Mouse (Mus musculus) heart, postnatal 0 days (tissue): ENCODE data around the gene Selenok. TPM values are rescaled to one million over a fixed set of nuclear protein-coding genes. Genes with fewer than 3 reads are reported as not detected.

ENCODE experiments used
- ATAC-seq: fragments of 200-750 bp; cut with Nextera tagmentation; 2 replicates; pipeline ENCODE4 v1.8.0; 2017; ENCODE audit warnings: low read depth, moderate number of reproducible peaks, moderate library complexity; ENCODE audit not compliant: insufficient read depth
- DNase-seq: peaks from one replicate; pipeline ENCODE4 v3.0.0-alpha.2; 2016; ENCODE audit warnings: low spot score
- H3K27ac ChIP-seq: fragments of 300-500 bp; sonication (generic); 2 replicates; pipeline ENCODE4 v1.5.1; 2014; ENCODE audit warnings: low read depth, mild to moderate bottlenecking
- H3K27me3 ChIP-seq: fragments of 300-500 bp; sonication (generic); 2 replicates; pipeline ENCODE4 v1.6.1; 2014; ENCODE audit warnings: low read length, mixed read lengths; ENCODE audit not compliant: control insufficient read depth, insufficient read depth
- H3K36me3 ChIP-seq: fragments of 300-500 bp; sonication (generic); replicated peaks from 2 replicates; pipeline ENCODE4 v1.6.1; 2014; ENCODE audit warnings: low read length, mixed read lengths; ENCODE audit not compliant: control insufficient read depth, insufficient read depth
- H3K4me1 ChIP-seq: fragments of 300-500 bp; sonication (generic); 2 replicates; pipeline ENCODE4 v1.6.1; 2014; ENCODE audit warnings: antibody characterized with exemption; ENCODE audit not compliant: control insufficient read depth, insufficient read depth
- H3K4me2 ChIP-seq: fragments of 300-500 bp; sonication (generic); 2 replicates; pipeline ENCODE4 v1.6.1; 2014; ENCODE audit warnings: low read depth, mild to moderate bottlenecking, low read length, moderate library complexity
- H3K4me3 ChIP-seq: fragments of 300-500 bp; sonication (generic); 2 replicates; pipeline ENCODE4 v1.5.1; 2014; ENCODE audit warnings: low read depth, low read length
- H3K9ac ChIP-seq: fragments of 300-500 bp; sonication (generic); replicated peaks from 2 replicates; pipeline ENCODE4 v1.6.1; 2014; ENCODE audit warnings: low read depth, low read length, mixed read lengths
- H3K9me3 ChIP-seq: fragments of 300-500 bp; sonication (generic); replicated peaks from 2 replicates; pipeline ENCODE4 v1.6.1; 2016; ENCODE audit warnings: low read length; ENCODE audit not compliant: control insufficient read depth
- CTCF ChIP-seq: IDR thresholded peaks from 2 replicates; pipeline ENCODE4 v1.5.1; 2016; ENCODE audit warnings: antibody characterized with exemption, control low read depth, low read depth
- EP300 ChIP-seq: IDR thresholded peaks from 2 replicates; pipeline ENCODE4 v1.6.1; 2016; ENCODE audit warnings: antibody characterized with exemption, low read depth
- WGBS: fragments of 180-500 bp; shearing (Covaris S2); extraction: QIAGEN DNeasy Blood & Tissue Kit; methylation state at CpG from one replicate; pipeline ENCODE4 v1.1.7; 2014; 5-methylcytosine and 5-hydroxymethylcytosine counted together
- polyA plus RNA-seq: library from polyadenylated mRNA; unstranded; fragments of >200 nt; fragmentation: Nextera tagmentation; extraction: Ambion mirVana; gene quantifications from 2 replicates; pipeline ENCODE4 v1.2.1, GENCODE M21; 2015
- total RNA-seq: library from RNA; depleted of rRNA; stranded (reverse); fragments of >200 nt; gene quantifications from 2 replicates; pipeline ENCODE4 v1.2.3, GENCODE M21; 2014; ENCODE audit warnings: low replicate concordance

Gene Selenok
- total and polyA plus RNA-seq, 2 experiments from 2014 or later: 49.7 to 252 TPM

DNA sequence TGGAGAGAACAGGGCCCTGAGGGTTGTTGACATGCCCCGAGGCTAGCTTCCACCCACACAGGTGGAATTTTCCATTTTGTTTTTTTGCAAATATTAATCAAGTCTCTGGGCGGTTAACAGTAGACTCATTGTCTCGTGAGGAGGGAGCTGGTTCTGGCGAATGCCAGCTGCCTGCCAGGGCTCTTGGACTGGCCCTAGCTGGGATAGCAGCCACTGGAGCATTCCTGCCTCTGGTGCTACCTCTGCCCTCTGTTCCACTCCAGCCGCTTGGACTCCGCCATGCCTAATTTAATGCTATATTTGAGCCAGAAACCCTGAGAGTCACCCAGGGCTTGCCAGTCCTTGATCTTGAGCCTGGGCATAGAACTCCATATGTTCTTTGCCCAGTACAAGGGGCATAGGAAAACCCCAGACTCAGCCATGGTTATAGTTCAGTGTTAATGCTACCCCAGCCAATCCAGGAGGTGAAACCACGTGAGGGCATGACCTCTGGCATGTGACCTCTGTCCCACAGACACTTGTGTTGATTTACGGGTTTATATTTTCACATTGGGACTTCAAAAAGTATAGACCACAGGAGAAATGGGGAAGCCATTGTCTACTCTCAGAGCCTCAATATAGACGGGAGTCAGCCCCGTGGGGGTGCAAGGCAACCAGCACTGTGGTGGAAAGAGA, 43.9 kb downstream of the Selenok start:
- H3K36me3 ChIP-seq: no peaks in the 10 kb centered on the region
- no peaks in the 10 kb centered on the region for H3K9me3 ChIP-seq
- TF ChIP-seq EP300 (no peak), CTCF (no peak)
- H3K4me3 ChIP-seq: no peak overlapping the region
- 77% methylated on average over 10 of the region's 10 CpGs for WGBS
- no peak overlapping the region for H3K27ac ChIP-seq
- H3K4me2 ChIP-seq: no peak overlapping the region
- H3K27me3 ChIP-seq: peaks cover 23% of the 10 kb centered on the region
- H3K9ac ChIP-seq: no peak overlapping the region
- ATAC-seq: no peak
- DNase-seq: no peak
- H3K4me1 ChIP-seq: no peaks in the 10 kb centered on the region

DNA sequence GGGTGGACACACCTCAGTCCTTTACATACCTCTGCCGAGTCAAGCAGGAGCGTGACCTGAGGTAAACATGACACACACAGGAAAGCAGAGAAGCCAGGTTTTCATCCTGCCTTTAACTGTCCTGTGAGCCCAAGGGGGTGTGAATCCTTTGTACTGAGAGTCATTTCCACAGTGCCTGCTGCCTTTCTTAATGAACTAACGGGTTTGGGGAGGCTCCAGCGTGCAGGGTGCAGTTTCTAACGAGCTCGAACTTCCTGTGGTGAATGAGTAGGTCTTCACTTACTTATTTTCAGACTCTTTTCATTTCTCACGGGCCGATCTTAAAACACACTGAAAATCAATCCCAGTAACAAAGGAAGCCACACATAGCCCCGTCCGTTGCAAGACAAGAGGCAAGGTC, 46.4 kb downstream of the Selenok start:
- Histone ChIP-seq H3K9ac (no peak overlapping the region), H3K9me3 (no peaks in the 10 kb centered on the region), H3K4me1 (no peaks in the 10 kb centered on the region), H3K27ac (no peak overlapping the region), H3K27me3 (peaks cover 7% of the 10 kb centered on the region), H3K4me3 (no peak overlapping the region), H3K36me3 (no peaks in the 10 kb centered on the region), H3K4me2 (no peak overlapping the region; the same call in 1 of the 2 replicates)
- TF ChIP-seq EP300 (no peak), CTCF (no peak)
- ATAC-seq: no peak
- no peak for DNase-seq
- WGBS: 66% methylated on average over 10 of the region's 10 CpGs

DNA sequence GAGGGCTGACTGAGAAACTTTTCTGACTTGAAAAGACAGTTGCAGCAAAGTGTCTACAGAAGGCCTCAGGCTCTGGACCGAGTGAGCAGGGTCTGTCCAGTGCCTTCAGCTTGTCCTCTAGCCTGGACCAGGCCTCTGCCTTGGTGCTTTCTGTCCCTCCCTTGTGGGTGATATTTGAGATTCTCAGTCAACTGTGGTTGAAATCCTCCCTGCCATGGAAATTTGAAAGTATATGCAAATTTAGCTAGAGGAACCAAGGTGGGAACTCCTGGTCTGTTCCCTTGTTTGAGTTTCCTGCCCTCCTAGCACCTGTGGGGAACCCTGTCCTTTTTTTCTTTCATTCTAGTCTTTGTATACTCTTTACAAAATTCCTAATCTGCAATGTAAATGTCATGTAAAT, 46.9 kb downstream of the Selenok start:
- no peak overlapping the region for H3K4me3 ChIP-seq
- 67% methylated on average over 1 of the region's 1 CpGs for WGBS
- ATAC-seq (no peak), DNase-seq (no peak)
- H3K27me3 ChIP-seq: peaks cover 1% of the 10 kb centered on the region; the same call in 1 of the 2 replicates
- H3K27ac ChIP-seq: no peak overlapping the region
- TF ChIP-seq CTCF (no peak), EP300 (no peak)
- H3K4me1 ChIP-seq: no peaks in the 10 kb centered on the region
- no peak overlapping the region; the same call in 1 of the 2 replicates for H3K4me2 ChIP-seq
- H3K36me3 ChIP-seq: no peaks in the 10 kb centered on the region
- H3K9me3 ChIP-seq: no peaks in the 10 kb centered on the region
- H3K9ac ChIP-seq: no peak overlapping the region

DNA sequence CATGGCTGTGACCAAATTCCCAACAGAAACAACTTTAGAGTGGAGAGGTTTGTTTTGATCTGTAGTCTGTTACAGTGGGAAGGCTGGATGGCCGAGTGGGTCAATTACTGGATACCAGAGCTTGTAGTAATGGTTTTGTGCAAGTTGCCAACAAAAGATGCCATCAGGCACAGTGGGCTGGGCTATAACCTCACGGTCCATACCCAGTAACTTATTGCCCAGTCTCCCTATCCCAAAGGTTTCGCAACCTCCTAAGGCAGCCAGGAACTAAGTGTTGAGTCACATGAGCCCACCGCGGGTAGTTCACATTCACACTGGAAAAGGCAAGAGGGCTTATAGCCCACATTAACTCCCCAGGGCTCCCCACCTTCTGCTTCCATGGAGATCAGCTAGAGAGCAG, 48.6 kb downstream of the Selenok start:
- ATAC-seq (no peak), DNase-seq (no peak)
- no peak overlapping the region for H3K27ac ChIP-seq
- H3K4me3 ChIP-seq: no peak overlapping the region
- WGBS: 78% methylated on average over 5 of the region's 5 CpGs
- no peak for TF ChIP-seq EP300
- TF ChIP-seq CTCF: no peak
- no peak overlapping the region for H3K9ac ChIP-seq
- no peak overlapping the region for H3K4me2 ChIP-seq
- H3K9me3 ChIP-seq: no peaks in the 10 kb centered on the region
- no peaks in the 10 kb centered on the region for H3K27me3 ChIP-seq
- H3K36me3 ChIP-seq: no peaks in the 10 kb centered on the region
- no peaks in the 10 kb centered on the region for H3K4me1 ChIP-seq

DNA sequence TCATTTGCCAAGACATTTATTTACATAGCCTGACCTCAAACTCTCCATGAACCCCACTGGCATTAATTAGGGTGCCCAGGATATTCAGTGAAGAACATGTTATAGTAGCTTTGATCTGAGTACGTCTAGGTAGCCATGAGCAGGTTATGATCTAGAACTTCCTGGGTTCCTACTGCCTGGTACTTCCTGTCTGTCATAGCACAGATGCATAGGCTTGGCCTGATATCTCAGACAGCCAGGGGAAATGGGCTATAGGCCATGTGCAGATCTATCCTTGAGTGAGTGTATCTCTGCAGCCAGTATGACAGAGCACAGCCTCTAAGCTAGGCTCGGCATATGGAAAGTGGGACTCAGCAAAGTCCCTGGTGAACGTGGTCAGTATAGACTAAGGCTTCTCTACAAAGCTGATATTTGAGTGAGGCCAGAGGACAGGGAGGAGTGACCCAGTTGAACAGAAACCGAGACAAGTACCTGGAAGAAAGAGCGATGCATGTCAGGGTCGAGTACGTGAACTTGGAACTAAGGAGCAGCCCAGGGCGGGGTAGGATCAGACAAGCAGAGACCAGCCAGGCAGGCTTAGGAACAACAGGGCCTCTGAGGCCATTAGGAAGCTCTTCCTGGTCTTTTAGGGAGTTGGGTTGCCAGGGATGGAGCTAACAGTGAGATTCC, 49.8 kb downstream of the Selenok start:
- Histone ChIP-seq H3K4me2 (no peak overlapping the region), H3K27me3 (no peaks in the 10 kb centered on the region), H3K36me3 (no peaks in the 10 kb centered on the region), H3K27ac (no peak overlapping the region), H3K9ac (no peak overlapping the region), H3K4me1 (no peaks in the 10 kb centered on the region), H3K9me3 (no peaks in the 10 kb centered on the region), H3K4me3 (no peak overlapping the region)
- no peak for TF ChIP-seq CTCF
- no peak for TF ChIP-seq EP300
- 78% methylated on average over 8 of the region's 8 CpGs for WGBS
- ATAC-seq: no peak
- no peak for DNase-seq
